Mouse (Mus musculus): ENCODE data around the gene Ttc9c. TPM values are rescaled to one million over a fixed set of nuclear protein-coding genes. Genes with fewer than 3 reads are reported as not detected.

The Ttc9c gene
- 16.9 and 19.7 TPM in 2 replicates for polyA plus RNA-seq (2012; rRNA removed)

GRCm38 (mm10) chr19:8818801-8819595, at the start of gene Ttc9c:
Gene Ttc9c (minus strand): TSS chr19:8819333.

GRCm38 (mm10) chr19:8850402-8850901, 31.3 kb upstream of the Ttc9c start, which contains the start of gene Lrrn4cl:
Gene Lrrn4cl (plus strand): TSS chr19:8850768.

DNA sequence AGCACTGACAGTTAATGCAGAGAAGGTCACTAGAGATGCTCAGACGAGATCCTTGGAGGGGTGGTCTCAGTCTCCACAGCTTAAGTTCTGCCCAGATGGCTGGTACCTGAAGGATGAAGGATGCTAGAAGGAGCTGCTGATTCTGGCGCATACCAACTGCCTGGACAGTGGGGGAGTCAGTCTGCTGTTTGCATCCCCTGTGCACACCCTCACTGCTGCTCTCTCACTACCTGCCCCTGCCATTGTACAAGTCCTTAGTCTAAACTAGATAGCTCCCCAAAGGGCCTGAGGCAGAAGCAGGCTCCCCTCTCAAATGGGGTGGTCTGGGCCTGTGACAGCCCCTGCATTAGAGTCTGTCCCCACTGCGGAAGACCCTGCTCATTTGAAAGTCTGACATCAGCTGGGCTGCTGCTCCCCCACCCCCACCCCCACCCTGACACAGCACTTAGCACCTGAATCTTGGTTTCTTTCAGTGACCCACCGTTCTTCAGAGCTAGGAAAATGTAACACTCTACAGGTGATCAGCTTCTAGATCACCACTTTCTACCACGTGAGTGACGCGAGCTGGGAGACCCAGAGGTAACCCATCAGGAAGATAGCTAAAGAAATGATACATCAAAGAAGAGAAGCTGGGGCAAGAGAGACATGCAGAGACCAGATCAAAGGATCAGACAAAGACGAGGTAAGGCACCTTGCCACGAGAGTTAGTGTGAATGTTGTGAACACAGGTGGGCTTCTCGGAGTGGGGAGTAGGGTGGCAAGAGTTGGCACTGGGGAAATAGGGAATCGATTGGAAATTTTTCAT, 20.2 kb upstream of the Ttc9c start, which contains the start of gene Gng3:
Gene Gng3, minus strand, starts transcription at position 92 of the 805 bp plus-strand sequence.

DNA sequence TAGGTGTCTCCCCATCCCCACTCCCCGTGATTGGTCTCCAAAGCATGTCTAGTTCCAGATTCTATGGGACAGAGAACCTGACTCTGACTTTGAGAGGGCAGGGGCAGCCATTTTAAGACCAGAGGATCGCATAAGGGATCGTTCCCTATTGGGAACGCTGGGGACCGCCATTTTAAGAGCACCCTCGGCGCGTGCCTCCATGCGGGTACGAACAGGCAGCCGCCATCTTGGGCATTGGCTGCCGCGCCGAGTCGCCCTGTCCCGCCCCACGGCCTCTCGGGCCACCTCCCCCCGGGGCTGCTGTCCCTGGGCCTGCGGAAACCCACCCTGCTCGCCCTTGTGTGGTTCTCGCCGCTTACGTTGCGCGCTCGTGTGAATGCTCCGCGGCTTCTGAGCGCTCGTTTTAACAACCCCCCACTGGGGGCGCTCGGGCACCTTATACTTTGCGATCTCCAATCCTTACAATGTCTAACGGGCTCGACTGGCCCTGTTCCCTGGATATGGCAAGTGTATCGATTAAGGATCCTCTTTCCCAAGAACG, 18.2 kb upstream of the Ttc9c start, which contains the start of gene Bscl2:
Gene Bscl2, plus strand, starts transcription at position 217 of the 541 bp plus-strand sequence.

DNA sequence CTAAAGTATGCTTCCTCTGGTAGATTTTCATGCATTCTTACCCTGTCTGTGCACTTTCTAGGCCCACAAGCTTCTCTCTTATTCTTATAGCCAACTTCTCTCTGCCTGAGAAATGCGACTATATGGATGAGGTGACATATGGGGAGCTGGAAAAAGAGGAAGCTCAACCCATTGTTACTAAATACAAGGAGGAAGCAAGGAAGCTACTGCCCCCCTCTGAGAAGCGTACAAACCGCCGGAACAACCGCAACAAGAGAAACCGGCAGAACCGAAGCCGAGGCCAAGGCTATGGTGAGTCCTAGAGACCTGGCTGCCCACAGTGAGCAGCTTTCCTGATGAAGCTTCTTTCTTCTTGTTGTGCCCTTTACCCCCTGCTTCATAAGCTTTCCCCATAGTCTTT, 10.5 kb upstream of the Ttc9c start, which contains the start of gene AC129217.1:
Gene AC129217.1, plus strand, starts transcription at position 114 of the 400 bp plus-strand sequence.

GRCm38 (mm10) chr19:8819596-8820423, 677 bp upstream of the Ttc9c start, which contains the start of gene Hnrnpul2:
Gene Hnrnpul2 (plus strand): TSS chr19:8820010.

DNA sequence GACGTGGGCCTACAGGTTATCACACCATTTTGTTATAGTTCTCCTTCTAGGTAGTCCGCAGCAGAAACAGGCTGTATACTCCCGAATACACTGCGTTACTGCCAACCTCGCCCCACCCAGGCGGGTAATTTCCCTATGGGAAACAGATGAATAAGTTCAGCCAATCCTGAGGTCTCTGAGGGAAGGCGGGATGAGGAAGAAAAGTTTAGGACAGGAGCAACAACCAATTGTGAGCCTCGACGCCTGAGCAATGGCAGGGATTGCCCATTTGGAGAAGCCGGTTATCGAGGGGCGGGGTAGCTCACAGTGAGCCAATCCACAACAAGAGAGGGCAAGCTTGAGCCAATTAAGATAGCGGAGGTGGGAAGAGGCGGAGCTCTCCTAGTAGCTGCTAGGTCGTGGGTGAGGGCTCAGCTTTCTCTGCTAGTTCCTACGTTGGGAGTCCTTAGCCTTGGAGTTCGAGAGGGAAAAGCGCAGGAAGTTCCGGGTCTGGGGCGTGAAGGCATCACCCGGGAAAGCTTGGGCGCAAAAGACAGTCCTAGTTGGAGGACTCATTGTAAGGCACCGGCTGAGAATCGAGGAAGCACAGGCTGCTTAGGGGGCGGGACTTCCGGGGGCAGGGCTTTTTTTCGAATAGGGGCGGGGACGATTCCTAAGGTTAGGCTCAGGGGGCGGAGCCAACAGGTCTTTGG, 16.9 kb downstream of the Ttc9c start, which contains the start of gene Zbtb3:
Gene Zbtb3, plus strand, starts transcription at position 426 of the 692 bp plus-strand sequence.

DNA sequence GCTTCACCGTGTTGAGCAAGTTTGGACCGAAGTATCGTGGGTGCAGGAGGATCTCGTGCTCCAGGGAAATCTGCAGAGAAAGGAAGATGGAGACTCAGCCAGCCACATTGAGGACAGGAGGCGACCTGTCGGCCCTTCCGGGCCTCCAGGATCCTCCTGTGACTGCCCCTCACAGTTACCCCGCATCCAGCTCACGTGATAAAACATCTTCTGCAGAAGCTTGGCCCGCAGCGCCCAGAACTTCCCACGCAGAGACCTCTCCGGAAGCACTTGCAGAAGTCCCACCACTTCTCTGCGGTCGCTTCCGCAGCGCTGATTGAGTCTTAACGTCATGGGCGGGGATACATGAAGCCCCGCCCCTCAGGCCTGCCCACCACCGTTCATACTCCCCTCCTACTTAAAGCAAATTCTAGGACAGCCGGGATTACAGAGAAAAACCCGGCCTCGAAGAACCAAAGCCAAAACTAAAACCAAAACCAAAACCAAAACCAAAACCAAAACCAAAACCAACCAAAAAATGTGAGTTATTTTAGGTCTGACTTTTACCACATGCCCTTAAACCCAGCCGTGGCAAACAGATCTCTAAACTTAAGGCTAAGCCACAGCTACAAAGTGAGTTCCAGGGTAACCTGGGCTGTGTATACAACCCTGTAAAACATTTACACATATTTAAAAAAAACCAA, 20.7 kb downstream of the Ttc9c start, which contains the start of gene Polr2g:
Gene Polr2g, minus strand, starts transcription at position 314 of the 683 bp plus-strand sequence.

DNA sequence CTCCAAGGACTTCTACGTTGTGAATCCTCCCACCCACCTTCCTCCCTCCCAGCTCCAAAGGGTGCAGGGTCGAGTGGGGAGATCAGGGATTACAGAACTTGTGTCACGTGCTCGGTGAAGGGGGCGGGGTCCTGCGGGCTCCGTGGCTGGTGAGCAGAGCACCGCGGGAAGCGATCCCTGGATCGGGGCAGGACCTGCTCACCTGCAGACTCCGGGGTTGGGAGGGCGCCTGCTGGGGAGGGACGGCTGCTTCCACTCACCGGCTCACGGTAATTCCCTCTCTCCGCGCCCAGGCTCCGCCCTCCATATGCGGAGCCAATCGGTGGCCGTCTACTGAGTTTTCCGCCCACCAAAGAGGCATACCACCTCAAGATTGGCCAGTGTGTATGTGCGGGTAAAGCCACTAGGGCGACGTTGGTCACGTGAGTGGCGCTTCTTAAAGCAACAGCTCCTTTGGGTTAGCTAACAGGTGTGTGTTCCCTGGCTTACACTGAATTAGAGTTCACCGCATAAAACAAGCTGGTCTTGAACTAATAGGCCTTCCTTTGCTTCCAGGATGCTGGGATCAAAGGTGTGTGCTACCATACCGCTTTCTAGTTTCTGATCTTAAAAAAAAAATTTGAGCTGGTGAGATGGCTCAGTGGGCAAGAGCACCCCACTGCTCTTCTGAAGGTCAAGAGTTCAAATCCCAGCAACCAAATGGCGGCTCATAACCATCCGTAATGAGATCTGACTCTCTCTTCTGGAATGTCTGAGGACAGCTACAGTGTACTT, 32.9 kb downstream of the Ttc9c start, which contains the start of gene Taf6l:
Gene Taf6l, minus strand, starts transcription at position 410 of the 774 bp plus-strand sequence.

DNA sequence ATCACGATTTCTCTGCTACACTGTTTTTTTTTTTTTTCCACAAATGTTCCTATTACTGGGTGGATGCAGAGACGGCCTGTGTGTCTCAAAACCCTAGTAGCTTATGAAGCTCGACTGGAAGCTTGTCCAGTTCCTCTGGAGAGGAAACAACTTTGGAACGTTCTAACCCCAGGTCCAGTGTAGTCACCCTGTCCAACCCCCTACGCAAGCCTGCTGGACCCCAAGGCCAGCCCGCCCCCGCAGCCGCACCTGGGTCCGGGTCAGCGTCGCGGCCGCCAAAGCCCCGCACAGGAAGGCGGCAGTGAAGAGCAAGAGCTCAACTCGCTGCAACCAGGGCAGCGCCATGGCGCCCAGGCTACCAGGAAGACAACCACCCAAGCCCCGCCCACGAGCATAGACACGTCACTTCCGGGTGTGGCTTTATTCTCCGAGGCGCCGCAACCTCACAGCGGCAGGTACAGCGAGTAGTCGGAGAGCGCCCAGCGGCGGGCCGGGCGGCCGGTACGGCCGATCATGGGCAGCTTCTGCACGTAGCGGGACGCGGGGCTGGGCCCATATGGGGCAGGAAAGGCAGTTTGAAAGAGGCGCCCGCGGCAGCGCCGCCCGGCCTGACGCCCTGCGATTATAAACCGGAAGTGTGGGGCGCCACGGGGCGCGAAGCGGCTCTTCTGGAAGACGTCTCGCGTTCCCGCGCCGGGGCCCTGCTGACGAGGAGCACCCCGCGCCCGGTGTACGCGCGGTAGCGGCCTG, 44.9 kb downstream of the Ttc9c start, which contains the start of gene Tmem179b:
Gene Tmem179b, minus strand, starts transcription at position 382 of the 750 bp plus-strand sequence.

GRCm38 (mm10) chr19:8770567-8771270, 48.4 kb downstream of the Ttc9c start, which contains the start of gene Tmem223:
Gene Tmem223 (plus strand): TSS chr19:8770996.

Other genes with a start within 250 kb of the Ttc9c start
- gene Slc22a8, start 228.1 kb downstream of the Ttc9c start, polyA plus RNA-seq (2012; rRNA removed) = 1.4 and 1.6 TPM in 2 replicates
- gene Slc22a6, start 201.3 kb downstream of the Ttc9c start, polyA plus RNA-seq (2012; rRNA removed) = not detected in 2 replicates
- gene Chrm1, start 155.5 kb downstream of the Ttc9c start, polyA plus RNA-seq (2012; rRNA removed) = not detected in 2 replicates
- gene Slc3a2, start 96.0 kb downstream of the Ttc9c start, polyA plus RNA-seq (2012; rRNA removed) = 81.8 and 84.2 TPM in 2 replicates
- 32.2 and 39.3 TPM in 2 replicates for gene Wdr74, start 83.5 kb downstream of the Ttc9c start, polyA plus RNA-seq (2012; rRNA removed)
- 0.75 and 1.0 TPM in 2 replicates for gene 1700092M07Rik, start 78.6 kb downstream of the Ttc9c start, polyA plus RNA-seq (2012; rRNA removed)
- 31.7 and 36.3 TPM in 2 replicates for gene Stx5a, start 77.9 kb downstream of the Ttc9c start, polyA plus RNA-seq (2012; rRNA removed)
- 85.1 and 95.1 TPM in 2 replicates for gene Nxf1, start 62.3 kb downstream of the Ttc9c start, polyA plus RNA-seq (2012; rRNA removed)
- 33.9 and 43.4 TPM in 2 replicates for gene Tmem223, start 48.3 kb downstream of the Ttc9c start, polyA plus RNA-seq (2012; rRNA removed)
- gene Tmem179b, start 44.9 kb downstream of the Ttc9c start, polyA plus RNA-seq (2012; rRNA removed) = 51.7 and 63.6 TPM in 2 replicates
- gene Taf6l, start 32.9 kb downstream of the Ttc9c start, polyA plus RNA-seq (2012; rRNA removed) = 7.1 and 8.8 TPM in 2 replicates
- 57.0 and 60.6 TPM in 2 replicates for gene Polr2g, start 20.8 kb downstream of the Ttc9c start, polyA plus RNA-seq (2012; rRNA removed)
- gene Zbtb3, start 16.8 kb downstream of the Ttc9c start, polyA plus RNA-seq (2012; rRNA removed) = 0.74 and 1.0 TPM in 2 replicates
- gene Hnrnpul2, start 677 bp upstream of the Ttc9c start, polyA plus RNA-seq (2012; rRNA removed) = 42.8 and 44.0 TPM in 2 replicates
- 1.3 and 1.5 TPM in 2 replicates for gene AC129217.1, start 10.4 kb upstream of the Ttc9c start, polyA plus RNA-seq (2012; rRNA removed)
- gene Bscl2, start 18.1 kb upstream of the Ttc9c start, polyA plus RNA-seq (2012; rRNA removed) = 15.4 and 21.0 TPM in 2 replicates
- 0.01 and 0.05 TPM in 2 replicates for gene Gng3, start 19.9 kb upstream of the Ttc9c start, polyA plus RNA-seq (2012; rRNA removed)
- 0.12 TPM in 2 replicates for gene Lrrn4cl, start 31.4 kb upstream of the Ttc9c start, polyA plus RNA-seq (2012; rRNA removed)
- gene Ubxn1, start 52.2 kb upstream of the Ttc9c start, polyA plus RNA-seq (2012; rRNA removed) = 66.5 and 70.7 TPM in 2 replicates
- 24.0 and 25.5 TPM in 2 replicates for gene Uqcc3, start 61.6 kb upstream of the Ttc9c start, polyA plus RNA-seq (2012; rRNA removed)
- 3.7 and 4.3 TPM in 2 replicates for gene Lbhd1, start 64.4 kb upstream of the Ttc9c start, polyA plus RNA-seq (2012; rRNA removed)
- not detected in 2 replicates for gene Gm49403, start 64.6 kb upstream of the Ttc9c start, polyA plus RNA-seq (2012; rRNA removed)
- gene 1810009A15Rik, start 69.5 kb upstream of the Ttc9c start, polyA plus RNA-seq (2012; rRNA removed) = 56.4 and 61.7 TPM in 2 replicates
- gene Gm49416, start 69.6 kb upstream of the Ttc9c start, polyA plus RNA-seq (2012; rRNA removed) = 0.08 TPM in 1 of 2 replicates, not detected in the other
- gene Ints5, start 73.7 kb upstream of the Ttc9c start, polyA plus RNA-seq (2012; rRNA removed) = 10.3 and 12.8 TPM in 2 replicates
- gene Ganab, start 78.7 kb upstream of the Ttc9c start, polyA plus RNA-seq (2012; rRNA removed) = 44.2 and 53.9 TPM in 2 replicates
- gene B3gat3, start 101.0 kb upstream of the Ttc9c start, polyA plus RNA-seq (2012; rRNA removed) = 22.5 and 27.4 TPM in 2 replicates
- 1.9 and 2.8 TPM in 2 replicates for gene Rom1, start 110.0 kb upstream of the Ttc9c start, polyA plus RNA-seq (2012; rRNA removed)
- gene Eml3, start 110.2 kb upstream of the Ttc9c start, polyA plus RNA-seq (2012; rRNA removed) = 9.7 and 11.0 TPM in 2 replicates
- gene Mta2, start 122.5 kb upstream of the Ttc9c start, polyA plus RNA-seq (2012; rRNA removed) = 20.0 and 28.3 TPM in 2 replicates
- gene Tut1, start 134.5 kb upstream of the Ttc9c start, polyA plus RNA-seq (2012; rRNA removed) = 9.8 and 10.6 TPM in 2 replicates
- gene Eef1g, start 147.7 kb upstream of the Ttc9c start, polyA plus RNA-seq (2012; rRNA removed) = 194 and 208 TPM in 2 replicates
- 0.90 and 1.2 TPM in 2 replicates for gene Ahnak, start 170.0 kb upstream of the Ttc9c start, polyA plus RNA-seq (2012; rRNA removed)

Measured in liver, embryonic 14 days (tissue).